Mouse (Mus musculus): ENCODE measurements at regions not wholly inside any gene's neighbourhood (a gene's known extent, or its start where the extent isn't known, plus 50 kb on each side); places are given as distances from the start of the nearest gene placed in this dataset.

GRCm38 (mm10) chr4:71524255-71524970 lies 233.4 kb downstream of the Gm11232 start:
- TF ChIP-seq CTCF (IDR thresholded peaks at IDR 0.05; ENCODE audit: low read depth, low read length) (no peak), POLR2A (IDR thresholded peaks at IDR 0.05; ENCODE audit: extremely low read depth, insufficient read depth, low read length) (no peak)
